Mouse (Mus musculus) intestine, postnatal 0 days (tissue): ENCODE measurements around the gene L1td1. TPM values are rescaled to one million over a fixed set of nuclear protein-coding genes. Genes with fewer than 3 reads are reported as not detected.

Experiments
- ATAC-seq: fragments of 200-750 bp; cut with Nextera tagmentation; 2 replicates; pipeline ENCODE4 v1.8.0; 2017; ENCODE audit warnings: mild to moderate bottlenecking, moderate TSS enrichment, moderate library complexity
- H3K27ac ChIP-seq: fragments of 300-500 bp; sonication (generic); 2 replicates; pipeline ENCODE4 v1.5.1; 2014; ENCODE audit warnings: mild to moderate bottlenecking, low read depth, low read length, moderate library complexity
- H3K27me3 ChIP-seq: fragments of 300-500 bp; sonication (generic); replicated peaks from 2 replicates; pipeline ENCODE4 v1.6.1; 2014; ENCODE audit warnings: low read length, mixed read lengths; ENCODE audit not compliant: control insufficient read depth, insufficient read depth
- H3K36me3 ChIP-seq: fragments of 300-500 bp; sonication (generic); 2 replicates; pipeline ENCODE4 v1.6.1; 2014; ENCODE audit warnings: mild to moderate bottlenecking, moderate library complexity; ENCODE audit not compliant: control insufficient read depth, insufficient read depth
- H3K4me1 ChIP-seq: fragments of 300-500 bp; sonication (generic); replicated peaks from 2 replicates; pipeline ENCODE4 v1.6.1; 2014; ENCODE audit warnings: antibody characterized with exemption, low read length, mixed read lengths; ENCODE audit not compliant: control insufficient read depth, insufficient read depth
- H3K4me2 ChIP-seq: fragments of 300-500 bp; sonication (generic); replicated peaks from 2 replicates; pipeline ENCODE4 v1.6.1; 2014; ENCODE audit warnings: low read depth, mild to moderate bottlenecking, moderate library complexity
- H3K4me3 ChIP-seq: fragments of 300-500 bp; sonication (generic); 2 replicates; pipeline ENCODE4 v1.5.1; 2014; ENCODE audit warnings: low read depth, low read length
- H3K9ac ChIP-seq: fragments of 300-500 bp; sonication (generic); 2 replicates; pipeline ENCODE4 v1.6.1; 2014; ENCODE audit warnings: mild to moderate bottlenecking, low read depth, low read length
- H3K9me3 ChIP-seq: fragments of 300-500 bp; sonication (generic); 2 replicates; pipeline ENCODE4 v1.6.1; 2016; ENCODE audit warnings: mixed run types; ENCODE audit not compliant: control insufficient read depth
- CTCF ChIP-seq: sonication (generic); IDR thresholded peaks from 2 replicates; pipeline ENCODE4 v1.5.1; 2016; ENCODE audit warnings: low read depth, mild to moderate bottlenecking, control low read depth, antibody characterized with exemption, moderate library complexity
- WGBS: fragments of 180-500 bp; shearing (Covaris S2); extraction: QIAGEN DNeasy Blood & Tissue Kit; methylation state at CpG from one replicate; pipeline ENCODE4 v1.1.7; 2014; 5-methylcytosine and 5-hydroxymethylcytosine counted together
- polyA plus RNA-seq: library from polyadenylated mRNA; unstranded; fragments of >200 nt; fragmentation: Nextera tagmentation; extraction: Ambion mirVana; gene quantifications from 2 replicates; pipeline ENCODE4 v1.2.1, GENCODE M21; 2015

Gene L1td1
- polyA plus RNA-seq, 1 experiment from 2014 or later: not detected

GRCm38 (mm10) chr4:98727959-98728347, 1.4 kb downstream of the L1td1 start:
- Histone ChIP-seq H3K4me2 (peak overlapping the region; percentile 38), H3K9ac (no peak overlapping the region), H3K27me3 (peaks cover 12% of the 10 kb centered on the region; the same call in 1 of the 2 replicates), H3K4me3 (no peak overlapping the region), H3K27ac (no peak overlapping the region), H3K9me3 (no peaks in the 10 kb centered on the region), H3K4me1 (no peaks in the 10 kb centered on the region), H3K36me3 (no peaks in the 10 kb centered on the region)
- TF ChIP-seq CTCF: no peak
- 16% methylated on average over 10 of the region's 10 CpGs for WGBS
- ATAC-seq: no peak

GRCm38 (mm10) chr4:98728716-98729115, 2.2 kb downstream of the L1td1 start:
- no peak overlapping the region for H3K9ac ChIP-seq
- no peak for TF ChIP-seq CTCF
- no peak overlapping the region for H3K4me2 ChIP-seq
- no peaks in the 10 kb centered on the region for H3K9me3 ChIP-seq
- no peaks in the 10 kb centered on the region for H3K4me1 ChIP-seq
- peak; percentile 45; the same call in 1 of the 2 replicates for ATAC-seq
- peaks cover 12% of the 10 kb centered on the region; the same call in 1 of the 2 replicates for H3K27me3 ChIP-seq
- H3K27ac ChIP-seq: no peak overlapping the region
- no peak overlapping the region for H3K4me3 ChIP-seq
- no peaks in the 10 kb centered on the region for H3K36me3 ChIP-seq
- WGBS: 33% methylated on average over 7 of the region's 7 CpGs

DNA sequence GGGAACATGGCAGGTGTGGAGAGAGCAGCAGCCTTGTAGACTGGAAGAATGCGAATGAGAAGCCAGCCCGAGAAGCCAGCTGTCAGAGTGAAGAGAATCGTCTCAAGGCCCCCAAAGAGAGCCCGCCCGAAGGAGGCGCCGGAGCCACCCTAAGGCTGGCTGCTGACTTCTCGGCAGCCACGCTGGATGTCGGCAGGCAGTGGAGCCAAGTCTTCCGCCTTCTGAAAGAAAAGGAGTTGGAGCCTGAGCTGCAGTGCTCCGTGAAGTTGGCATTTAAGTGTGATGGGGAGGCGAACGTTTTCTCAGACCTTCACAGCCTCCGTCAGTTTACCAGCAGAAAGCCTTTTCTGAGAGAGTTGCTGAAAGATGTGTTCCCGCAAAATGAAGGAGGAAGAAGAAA, 7.1 kb downstream of the L1td1 start:
- Histone ChIP-seq H3K4me2 (no peak overlapping the region), H3K4me3 (no peak overlapping the region), H3K27ac (no peak overlapping the region), H3K36me3 (no peaks in the 10 kb centered on the region), H3K27me3 (no peaks in the 10 kb centered on the region), H3K9me3 (no peaks in the 10 kb centered on the region), H3K9ac (no peak overlapping the region), H3K4me1 (no peaks in the 10 kb centered on the region)
- TF ChIP-seq CTCF: no peak
- WGBS: 95% methylated on average over 16 of the region's 16 CpGs
- ATAC-seq: no peak

DNA sequence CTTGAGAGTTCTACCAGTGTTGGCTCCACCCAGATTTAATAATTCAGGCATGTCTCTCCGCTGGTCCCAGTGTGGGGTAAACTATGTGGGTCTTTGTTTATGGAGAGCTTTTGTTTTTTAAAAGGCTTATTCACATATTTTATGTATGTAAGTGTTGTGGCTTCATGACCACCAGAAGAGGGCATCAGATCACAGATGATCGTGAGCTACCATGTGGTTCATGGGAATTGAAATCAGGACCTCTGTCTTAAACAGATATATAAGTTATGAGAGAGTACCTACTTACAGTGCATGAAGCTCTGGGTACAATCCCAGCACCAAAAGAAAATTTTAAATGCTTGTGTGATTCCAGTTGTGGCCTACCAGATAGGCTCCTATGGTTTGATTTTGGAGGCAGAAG, 13.2 kb downstream of the L1td1 start:
- no peak for ATAC-seq
- no peaks in the 10 kb centered on the region for H3K36me3 ChIP-seq
- WGBS: 37% methylated on average over 2 of the region's 2 CpGs

DNA sequence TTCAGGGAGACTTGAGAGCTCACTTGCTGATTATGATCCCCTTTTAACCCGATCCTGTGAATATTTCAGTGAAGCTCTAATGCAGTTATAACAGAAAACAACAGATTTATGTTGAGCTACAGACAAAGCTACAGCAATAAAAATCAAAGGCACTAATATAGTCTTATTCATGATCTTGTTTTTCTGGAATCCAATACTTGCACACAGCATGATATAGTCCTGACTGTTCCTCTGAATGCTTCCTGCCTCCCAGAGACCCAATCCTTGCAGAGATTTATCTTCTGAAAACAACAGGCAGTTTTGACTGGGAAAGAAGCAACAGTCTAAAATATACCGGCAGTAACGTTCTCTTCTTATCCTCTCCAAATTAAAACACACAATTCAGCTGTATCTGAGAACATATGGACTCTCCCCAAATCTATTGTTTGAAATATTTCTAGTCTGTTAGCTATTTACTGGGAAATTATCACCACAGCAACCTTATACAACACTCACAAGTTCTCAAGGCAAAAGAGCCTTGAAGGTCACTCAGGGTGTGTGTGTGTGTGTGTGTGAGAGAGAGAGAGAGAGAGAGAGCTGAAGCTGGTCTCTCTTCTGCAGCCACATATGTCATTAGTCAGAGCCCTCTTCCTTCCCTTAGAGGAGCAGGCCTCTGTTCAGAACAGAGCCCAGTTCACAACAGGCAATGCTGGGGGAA, 16.8 kb downstream of the L1td1 start:
- ATAC-seq: no peak
- Histone ChIP-seq H3K4me2 (no peak overlapping the region), H3K27me3 (no peaks in the 10 kb centered on the region), H3K4me3 (no peak overlapping the region), H3K36me3 (no peaks in the 10 kb centered on the region), H3K9me3 (no peaks in the 10 kb centered on the region), H3K4me1 (no peaks in the 10 kb centered on the region), H3K27ac (no peak overlapping the region), H3K9ac (no peak overlapping the region)
- no peak for TF ChIP-seq CTCF
- WGBS: 59% methylated on average over 3 of the region's 3 CpGs

More for the DNA sequence above, 13.2 kb downstream of the L1td1 start:
- Histone ChIP-seq H3K27me3 (no peaks in the 10 kb centered on the region), H3K9ac (no peak overlapping the region), H3K9me3 (no peaks in the 10 kb centered on the region), H3K4me2 (no peak overlapping the region), H3K27ac (no peak overlapping the region), H3K4me3 (no peak overlapping the region), H3K4me1 (no peaks in the 10 kb centered on the region)
- TF ChIP-seq CTCF: peak; percentile 75

DNA sequence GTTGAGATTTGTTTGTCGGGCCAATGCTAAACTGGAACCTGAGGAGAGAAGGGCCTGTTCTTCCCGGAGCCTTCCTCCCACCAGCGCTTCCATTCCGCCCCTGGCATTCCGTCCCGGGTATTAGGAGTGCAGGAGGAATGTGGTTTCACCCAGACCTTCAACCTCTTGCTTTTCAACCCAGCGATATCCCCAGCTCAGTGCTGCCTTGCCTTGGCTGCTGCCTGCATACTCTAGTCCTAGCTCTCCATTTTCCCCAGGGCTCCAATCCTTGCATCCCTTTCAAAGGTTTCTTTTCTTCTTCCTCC, 17.3 kb downstream of the L1td1 start:
- no peak overlapping the region for H3K4me2 ChIP-seq
- no peak for TF ChIP-seq CTCF
- no peaks in the 10 kb centered on the region for H3K36me3 ChIP-seq
- no peak overlapping the region for H3K9ac ChIP-seq
- no peak for ATAC-seq
- no peak overlapping the region for H3K4me3 ChIP-seq
- WGBS: 17% methylated on average over 7 of the region's 7 CpGs
- no peaks in the 10 kb centered on the region for H3K9me3 ChIP-seq
- H3K27me3 ChIP-seq: no peaks in the 10 kb centered on the region
- no peak overlapping the region for H3K27ac ChIP-seq
- no peaks in the 10 kb centered on the region for H3K4me1 ChIP-seq
